In the genomic region with DNA sequence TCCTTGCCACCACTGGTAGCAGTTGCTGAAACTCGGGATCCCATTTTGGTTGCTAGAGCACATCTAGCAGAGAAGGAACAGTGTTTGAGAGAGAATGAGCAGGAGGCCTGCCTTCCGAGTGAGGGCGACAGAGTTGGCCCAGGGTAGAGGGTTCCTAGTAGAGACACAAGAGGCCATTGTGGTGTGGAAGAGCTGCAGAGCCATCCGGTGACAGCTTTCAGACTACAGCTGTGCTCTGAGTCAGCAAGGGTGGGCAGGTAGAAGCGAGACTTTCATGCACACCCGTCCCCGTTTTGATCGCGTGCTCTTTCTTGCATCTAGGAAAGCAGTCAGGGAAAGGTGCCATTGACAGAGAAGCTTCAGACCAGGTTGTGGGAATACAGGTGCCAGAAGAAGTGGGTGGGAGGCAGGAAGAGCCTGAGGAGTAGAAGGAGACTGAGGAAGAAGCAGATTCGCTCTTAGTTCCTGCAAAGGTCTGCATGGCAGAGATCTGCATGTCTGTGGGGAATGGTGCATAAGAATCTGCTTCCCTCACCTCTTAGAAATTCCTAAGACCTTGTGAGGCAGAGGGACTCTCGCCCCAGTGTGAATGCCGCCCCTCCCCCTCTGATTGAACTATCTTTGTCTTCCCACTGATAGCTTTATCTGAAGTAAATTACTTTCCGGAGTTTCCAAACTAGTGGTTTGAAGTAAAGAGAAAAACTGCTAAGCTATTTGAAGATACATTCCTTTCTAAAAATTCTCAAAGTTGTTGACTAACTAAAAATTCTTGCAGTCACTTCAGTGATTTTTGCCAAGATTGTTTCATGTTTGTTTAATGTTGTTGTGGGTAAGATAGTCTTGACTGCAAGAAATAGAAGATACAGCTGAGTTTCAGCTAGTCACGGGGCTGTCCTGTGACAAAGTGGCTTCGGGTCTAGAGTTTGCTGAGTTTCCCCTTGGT, we compare ENCODE assay signal across 8 mouse cellular contexts. TPM values are rescaled to one million over a fixed set of nuclear protein-coding genes. Genes with fewer than 3 reads are reported as not detected.
DNase-seq lines count a peak whose midpoint lies in the region; ATAC-seq and TF ChIP-seq lines count a peak whose summit lies in the region.

No protein-coding gene starts in this region.

- intact Hi-C loops in heart, adult 2 months (cut with DNase I), result no loop called here
- intact Hi-C loops in heart, postnatal 36 days (cut with DNase I), result no loop called here

- peak; percentile 14 to 30 for DNase-seq in heart, adult 2 months
- DNase-seq in heart, postnatal 36 days, result no peak
- DNase-seq in spleen, adult 2 months (ENCODE audit: low read depth in 1 of 2, low spot score in 2 of 2), result peak in 1 of 2 experiments; percentile 41
- no peak for DNase-seq in spleen, postnatal 14 days (ENCODE audit: low spot score in 2 of 2)
- DNase-seq in lung, adult 18-20 months, result no peak

- no peak overlapping the region for H3K4me3 ChIP-seq in heart, adult 2 months
- peak overlapping the region; percentile 26 for H3K4me3 ChIP-seq in spleen, adult 2 months (ENCODE audit: extremely low read depth, insufficient read depth, insufficient read length)
- peak overlapping the region; percentile 6; the same call in 1 of the 2 replicates for H3K4me3 ChIP-seq in small intestine, adult 2 months (ENCODE audit: low read depth, low read length)

- H3K36me3 ChIP-seq in heart, adult 2 months (ENCODE audit: control insufficient read depth, insufficient read depth, low read length), result peaks cover 35% of the 10 kb centered on the region
- no peaks in the 10 kb centered on the region; the same call in 1 of the 2 replicates for H3K36me3 ChIP-seq in spleen, adult 2 months (ENCODE audit: control insufficient read depth, insufficient read depth, low read length)
- H3K36me3 ChIP-seq in small intestine, adult 2 months (ENCODE audit: control insufficient read depth, insufficient read depth, low read length), result no peaks in the 10 kb centered on the region

- no peak for TF ChIP-seq EP300 in heart, adult 2 months (IDR thresholded peaks at IDR 0.05; ENCODE audit: insufficient read depth, low read depth, low read length)

- WGBS in heart, adult 2 months, result 10% methylated on average over 15 of the region's 15 CpGs
- 22% methylated on average over 15 of the region's 15 CpGs for WGBS in spleen, adult 2 months
- 49% methylated on average over 15 of the region's 15 CpGs for WGBS in small intestine, adult 2 months

- H3K27me3 ChIP-seq in heart, adult 2 months (ENCODE audit: control insufficient read depth, insufficient read depth, low read length), result no peaks in the 10 kb centered on the region
- no peaks in the 10 kb centered on the region for H3K27me3 ChIP-seq in spleen, adult 2 months (ENCODE audit: control insufficient read depth, insufficient read depth, low read length)
- H3K27me3 ChIP-seq in small intestine, adult 2 months (ENCODE audit: control insufficient read depth, insufficient read depth, low read length), result no peaks in the 10 kb centered on the region

- peak overlapping the region; percentile 62 for H3K27ac ChIP-seq in heart, adult 2 months
- H3K27ac ChIP-seq in spleen, adult 2 months (ENCODE audit: insufficient read depth, low read length), result peak overlapping the region; percentile 65
- peak overlapping the region; percentile 5; the same call in 1 of the 2 replicates for H3K27ac ChIP-seq in small intestine, adult 2 months (ENCODE audit: insufficient read depth, low read depth, low read length)

- H3K4me1 ChIP-seq in heart, adult 2 months (ENCODE audit: control insufficient read depth, insufficient read depth, low read length), result peaks cover 47% of the 10 kb centered on the region
- peaks cover 37% of the 10 kb centered on the region; the same call in 1 of the 2 replicates for H3K4me1 ChIP-seq in spleen, adult 2 months (ENCODE audit: control insufficient read depth, insufficient read depth, insufficient read length)
- H3K4me1 ChIP-seq in small intestine, adult 2 months (ENCODE audit: control insufficient read depth, insufficient read depth, insufficient read length, low read length), result peaks cover 11% of the 10 kb centered on the region

- no peak for TF ChIP-seq POLR2A in heart, adult 2 months (IDR thresholded peaks at IDR 0.05; ENCODE audit: insufficient read depth, low read depth, low read length)
- no peak for TF ChIP-seq POLR2A in spleen, adult 2 months (IDR thresholded peaks at IDR 0.05; ENCODE audit: low read depth, low read length)
- no peak for TF ChIP-seq POLR2A in small intestine, adult 2 months (IDR thresholded peaks at IDR 0.05; ENCODE audit: low read depth, low read length)

- peak; percentile 63 for ATAC-seq in inflammation-experienced regulatory T-cells, adult 6 months
- ATAC-seq in erythroid progenitor cell, adult 5-6 weeks (replicated peaks; ENCODE audit: low FRiP score, poor library complexity, severe bottlenecking), result no peak

- peak; percentile 32 for TF ChIP-seq CTCF in heart, adult 2 months (IDR thresholded peaks at IDR 0.05)
- TF ChIP-seq CTCF in spleen, adult 2 months (IDR thresholded peaks at IDR 0.05; ENCODE audit: extremely low read depth, insufficient read depth, insufficient read length, insufficient replicate concordance), result no peak; the same call in 1 of the 2 replicates
- no peak for TF ChIP-seq CTCF in small intestine, adult 2 months (IDR thresholded peaks at IDR 0.05; ENCODE audit: extremely low read depth, insufficient read length, insufficient replicate concordance, low read depth, low read length)

- peaks cover 5% of the 10 kb centered on the region; the same call in 1 of the 2 replicates for H3K79me2 ChIP-seq in heart, adult 2 months (replicated peaks; ENCODE audit: control insufficient read depth, insufficient read depth, low read length)

- H3K9ac ChIP-seq in heart, adult 2 months (ENCODE audit: low read depth, low read length), result no peak overlapping the region

RNA-seq across cellular contexts. Expression of a gene that starts 23.0 kb away (rescaled TPM):
- 100 to 1,000 TPM; 129 to 134 TPM for total RNA-seq in heart, adult 2 months (2021)
- polyA plus RNA-seq in heart, adult 2 months (2012; rRNA removed), result 85.2 and 133 TPM in 2 replicates
- 100 to 1,000 TPM; 158 to 163 TPM for total RNA-seq in heart, postnatal 36 days (2021)
- 54.3 and 60.7 TPM in 2 replicates for polyA plus RNA-seq in spleen, adult 2 months (2012; rRNA removed)
- 10 to 100 TPM; 16.0 to 44.7 (median 36.6) TPM for polyA plus RNA-seq in inflammation-experienced regulatory T-cells, adult 6 months (2017; shearing (Covaris generic))
- polyA plus RNA-seq in small intestine, adult 2 months (2012; rRNA removed), result 16.7 and 41.0 TPM in 2 replicates
- 15.9 and 28.1 TPM in 2 replicates for total RNA-seq in erythroid progenitor cell, adult 5-6 weeks (2015; ENCODE audit: low replicate concordance)
- total RNA-seq in erythroid progenitor cell, adult 5-6 weeks (2017; ENCODE audit: low replicate concordance), result 13.2 and 28.7 TPM in 2 replicates

Comparison
In these comparisons a context has a peak if more than half of its experiments do, and no peak if none do; other contexts are left out.
1. DNase-seq: peak in heart, adult 2 months (2 of 2); none in heart, postnatal 36 days (0 of 2), spleen, postnatal 14 days (0 of 2) and lung, adult 18-20 months (0 of 2).
2. H3K27ac ChIP-seq: peak in every context shown above with its lines; median percentile 65 in spleen, adult 2 months; 62 in heart, adult 2 months; 5 in small intestine, adult 2 months.